Mouse (Mus musculus) c-Kit-positive CD71-negative TER-119-negative erythroid progenitor cells, embryonic 14.5 days (primary cell): ENCODE results near the gene Wipf2.
"Not testable (repeated sequence)": the region's sequence is repeated elsewhere in the genome, so short reads cannot be mapped to it uniquely, and the experiment has no call there.

Experiments used
- DNase-seq: peaks from one replicate; pipeline ENCODE4 v3.0.0-alpha.2; 2013; ENCODE audit warnings: low read depth

Wipf2 gene

DNA sequence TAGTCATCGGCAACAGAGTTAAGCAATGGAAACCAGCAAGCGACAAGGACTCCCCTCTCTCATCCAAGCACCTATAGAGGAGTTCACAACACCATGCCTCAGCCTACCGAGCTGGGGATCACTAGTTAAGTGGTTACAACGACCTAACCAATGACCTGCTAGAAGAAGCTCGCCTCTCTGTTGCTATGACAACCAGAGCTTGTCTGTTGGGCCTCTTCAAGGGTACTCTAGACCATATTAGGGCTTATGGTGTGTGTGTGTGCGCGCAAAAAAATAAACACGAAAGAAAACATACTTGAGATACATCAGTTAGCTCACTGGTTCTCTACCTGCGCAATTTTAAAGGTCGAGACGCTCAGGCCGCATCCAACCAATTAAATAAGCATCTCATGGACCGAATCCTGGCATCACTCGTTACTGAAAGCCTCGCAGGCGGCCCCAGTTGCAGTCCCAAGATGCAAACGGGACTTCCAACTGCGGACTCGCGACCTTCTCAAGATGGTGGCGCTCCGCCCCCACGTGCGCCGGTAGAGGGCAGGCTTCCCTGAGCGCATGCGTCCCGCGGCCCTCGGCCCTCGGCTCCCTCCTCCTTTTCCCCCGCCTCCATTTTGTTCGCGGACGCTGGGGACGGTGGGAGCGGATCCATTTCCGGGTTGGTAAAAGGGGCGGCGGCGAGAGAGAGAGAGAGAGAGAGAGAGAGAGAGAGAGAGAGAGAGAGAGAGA, at the start of gene Wipf2:
Wipf2 (plus strand) TSS at position 611 of the 723 bp plus-strand sequence.
- peak; percentile 94 for DNase-seq

DNA sequence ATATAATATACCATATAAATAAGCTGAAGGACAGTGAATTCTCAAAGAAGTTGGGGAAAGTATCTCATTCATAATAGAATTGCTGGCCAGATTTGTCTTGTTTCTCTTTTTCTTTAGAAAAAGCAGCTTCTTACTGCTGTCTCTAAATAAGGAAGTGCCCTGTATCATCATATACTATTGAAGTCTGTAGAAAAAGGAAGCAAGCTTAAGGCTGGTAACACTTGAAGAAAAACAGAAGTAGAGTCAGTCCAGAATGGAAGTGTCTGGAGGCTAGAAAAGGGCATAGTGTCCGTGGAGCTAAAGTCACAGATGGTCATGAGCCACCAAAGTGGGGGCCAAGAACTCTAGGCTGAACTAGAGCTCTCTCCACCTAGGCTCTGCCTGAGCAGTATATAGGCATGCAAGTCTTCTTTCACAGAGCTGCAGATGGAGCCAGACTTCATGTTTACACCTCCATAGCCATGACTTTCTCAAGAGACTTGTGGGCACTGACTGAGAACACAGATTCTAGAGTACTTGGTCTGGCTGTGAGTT, 46.7 kb upstream of the Wipf2 start:
- no peak for DNase-seq

DNA sequence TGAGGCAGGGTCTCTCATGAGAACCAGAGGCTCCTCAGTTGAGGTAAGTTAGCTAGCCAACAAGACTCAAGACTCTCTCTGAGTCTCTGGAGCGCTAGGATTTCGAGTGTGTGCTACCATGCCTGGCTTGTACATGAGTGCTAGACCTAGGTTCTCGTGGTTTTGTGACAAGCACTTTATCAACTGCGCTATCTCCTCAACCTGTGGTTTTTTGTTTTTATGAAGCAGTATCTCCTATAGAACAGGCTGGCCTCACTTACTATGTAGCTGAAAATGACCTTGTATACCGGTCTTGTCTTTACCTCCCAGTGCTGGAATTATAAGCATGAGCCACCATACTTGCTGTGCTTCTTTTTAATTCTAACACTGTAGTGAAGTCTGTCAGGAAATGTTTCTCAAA, 42.5 kb upstream of the Wipf2 start:
- DNase-seq, result no peak

DNA sequence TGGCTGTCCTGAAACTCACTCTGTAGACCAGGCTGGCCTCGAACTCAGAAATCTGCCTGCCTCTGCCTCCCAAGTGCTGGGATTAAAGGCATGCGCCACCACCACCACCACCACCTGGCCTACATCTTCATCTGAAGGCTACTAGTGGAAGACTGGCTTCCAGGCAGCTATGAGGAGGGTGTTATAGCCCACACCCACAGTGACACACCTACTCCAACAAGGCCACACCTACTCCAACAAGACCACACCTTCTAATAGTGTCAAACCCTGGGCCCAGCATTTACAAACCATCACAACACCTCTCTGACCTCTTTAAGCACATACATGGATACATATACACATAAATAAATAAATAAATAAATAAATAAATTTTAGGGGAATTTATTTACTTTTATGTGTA, 37.4 kb upstream of the Wipf2 start:
- DNase-seq, result not testable (repeated sequence)

DNA sequence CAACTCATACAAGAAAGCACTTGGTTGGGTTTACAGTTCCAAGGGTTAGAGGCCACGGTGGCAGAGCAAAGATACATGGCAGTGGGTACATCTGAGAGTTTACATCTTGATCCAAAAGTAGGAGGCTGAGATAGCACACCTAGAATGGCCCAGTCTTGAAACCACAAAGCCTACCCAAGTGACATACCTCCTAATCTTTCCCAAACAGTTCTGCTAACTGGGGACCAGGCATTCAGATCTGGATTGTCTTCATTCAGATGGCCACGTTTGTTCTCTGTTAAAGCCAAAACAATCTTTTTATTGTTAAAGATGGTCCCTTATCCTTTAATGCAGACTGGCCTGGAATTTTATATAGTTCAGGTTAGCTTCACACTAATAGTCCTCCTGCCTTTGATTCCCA, 35.6 kb upstream of the Wipf2 start:
- DNase-seq, result no peak

DNA sequence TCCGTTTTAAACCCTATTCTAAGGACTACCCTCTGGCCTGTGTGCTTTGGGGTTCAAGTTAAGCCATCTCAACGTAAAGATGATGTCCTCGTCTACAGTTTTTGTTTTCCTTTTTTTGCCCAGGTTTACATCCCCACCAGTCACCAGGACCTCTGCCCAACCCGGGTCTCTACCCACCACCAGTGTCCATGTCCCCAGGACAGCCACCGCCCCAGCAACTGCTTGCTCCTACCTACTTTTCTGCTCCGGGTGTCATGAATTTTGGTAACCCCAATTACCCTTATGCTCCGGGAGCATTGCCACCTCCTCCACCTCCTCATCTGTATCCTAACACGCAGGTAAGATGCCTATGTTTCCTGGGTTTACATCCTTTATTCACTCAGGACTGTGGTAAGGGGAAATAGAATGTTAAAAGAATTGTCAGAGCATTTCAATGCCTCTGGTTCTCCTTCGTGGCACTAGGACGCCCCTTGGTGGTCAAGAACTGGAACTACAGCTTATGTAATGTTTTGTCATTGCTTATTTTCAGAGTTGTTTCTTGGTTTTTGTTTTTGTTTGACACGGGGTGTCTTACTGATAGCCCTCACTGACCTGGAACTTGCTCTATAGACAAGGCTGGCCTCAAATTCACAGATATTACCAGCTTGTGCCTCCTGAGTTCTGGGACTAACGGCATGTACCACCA, 34.2 kb upstream of the Wipf2 start:
- DNase-seq, result peak; percentile 44

DNA sequence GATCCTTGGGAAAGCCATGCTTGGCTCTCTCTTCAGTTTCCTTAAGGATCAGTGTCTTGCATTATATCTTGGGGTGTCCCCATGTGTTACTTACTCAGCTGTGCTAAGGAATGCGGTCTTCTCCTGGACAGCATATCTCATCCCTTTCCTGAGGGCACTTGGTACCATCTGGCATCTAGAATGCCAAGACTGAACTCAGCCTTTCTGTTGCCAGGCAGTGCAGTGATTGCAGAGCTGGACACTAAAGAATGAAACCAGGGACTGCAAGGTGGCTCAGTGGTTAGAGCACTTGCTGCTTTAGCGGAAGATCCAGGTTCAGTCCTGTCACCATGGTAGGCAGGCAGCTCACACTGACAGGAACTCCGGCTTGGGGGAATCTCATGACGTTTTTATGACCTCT, 33.6 kb upstream of the Wipf2 start:
- no peak for DNase-seq

DNA sequence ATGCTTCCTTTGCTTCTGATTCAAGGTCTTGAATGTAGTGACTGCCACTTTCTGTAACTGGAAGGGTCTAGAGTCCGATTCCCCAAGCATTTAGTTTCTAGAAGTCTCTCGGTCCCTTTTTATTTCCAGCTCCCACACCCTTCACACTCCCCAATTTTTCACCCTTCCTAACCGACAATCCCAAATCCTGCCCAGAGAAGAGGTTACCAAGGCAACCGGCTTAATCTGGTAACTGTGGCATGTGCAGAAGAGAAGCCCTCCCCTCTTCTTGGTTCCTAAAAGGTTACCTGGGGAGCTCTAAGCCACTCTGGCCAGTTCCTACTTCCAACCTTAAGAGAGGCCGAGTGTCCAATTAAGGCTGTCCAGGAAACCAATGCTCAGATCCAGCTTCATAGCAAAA, 28.1 kb upstream of the Wipf2 start:
- no peak for DNase-seq

DNA sequence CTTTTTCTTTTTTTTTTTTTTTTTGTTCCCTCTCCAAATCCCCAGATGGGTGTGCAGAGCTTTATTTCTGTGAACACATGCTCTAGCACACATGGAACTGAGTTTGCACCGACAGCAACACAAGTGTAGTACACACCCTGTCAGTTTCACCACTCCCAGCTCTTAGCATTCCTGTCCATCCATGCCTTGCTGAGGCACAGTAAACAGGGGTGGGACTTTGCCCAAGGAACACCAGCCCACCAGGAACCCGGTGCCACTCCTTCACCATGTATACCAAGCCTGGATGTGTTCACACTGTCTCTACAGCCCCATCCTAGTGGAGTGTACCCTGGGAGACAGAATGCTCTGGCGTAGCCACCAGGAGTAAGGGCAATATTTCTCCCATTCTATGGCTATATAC, 27.7 kb upstream of the Wipf2 start:
- no peak for DNase-seq

DNA sequence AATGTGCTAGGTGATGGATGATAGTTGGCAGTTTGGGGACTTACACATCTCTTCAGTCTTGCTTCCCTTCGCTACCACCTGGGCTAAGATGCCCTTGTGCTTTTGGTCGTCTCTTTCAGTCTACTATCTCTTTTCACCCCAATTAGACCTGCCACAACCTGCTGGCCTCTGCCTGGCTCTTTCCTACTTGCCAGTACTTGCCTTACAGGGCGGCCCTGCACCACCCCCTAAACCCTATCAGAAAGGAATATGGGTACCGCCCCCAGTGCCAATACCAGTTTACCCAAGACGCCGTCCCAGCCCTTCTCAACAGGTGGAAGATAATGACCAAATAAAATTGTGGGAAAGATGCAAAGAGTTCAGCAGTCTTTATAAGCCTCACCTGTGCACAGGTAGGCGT, 27.3 kb upstream of the Wipf2 start:
- DNase-seq, result no peak

DNA sequence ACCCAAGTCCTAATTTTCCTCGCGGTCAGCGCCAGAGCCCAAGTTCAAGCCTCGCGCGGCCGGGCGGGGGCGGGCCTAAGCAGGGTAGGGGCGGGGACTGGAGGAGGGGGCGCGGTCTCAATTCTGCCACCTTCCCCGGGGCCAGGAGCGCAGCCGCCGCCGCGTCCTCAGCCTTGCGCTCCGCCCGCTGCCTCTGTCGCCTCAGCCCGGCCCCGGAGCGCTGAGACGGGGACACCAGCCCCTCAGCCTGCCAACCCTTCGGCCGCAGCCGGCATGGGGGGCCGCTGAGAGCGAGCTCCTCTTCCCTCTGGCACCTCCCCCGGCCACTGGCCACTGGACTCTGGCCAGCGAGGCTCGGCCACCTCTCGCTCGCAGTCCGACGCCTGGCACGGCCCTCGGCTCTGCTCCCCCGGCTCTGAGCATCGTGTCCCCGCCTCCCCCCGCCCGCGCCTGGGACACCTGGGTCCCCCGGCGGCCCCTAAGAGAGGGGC, 26.7 kb upstream of the Wipf2 start, which contains the start of gene Rapgefl1:
Rapgefl1 (plus strand) TSS at position 135 of the 491 bp plus-strand sequence.
- DNase-seq, result peak; percentile 72

DNA sequence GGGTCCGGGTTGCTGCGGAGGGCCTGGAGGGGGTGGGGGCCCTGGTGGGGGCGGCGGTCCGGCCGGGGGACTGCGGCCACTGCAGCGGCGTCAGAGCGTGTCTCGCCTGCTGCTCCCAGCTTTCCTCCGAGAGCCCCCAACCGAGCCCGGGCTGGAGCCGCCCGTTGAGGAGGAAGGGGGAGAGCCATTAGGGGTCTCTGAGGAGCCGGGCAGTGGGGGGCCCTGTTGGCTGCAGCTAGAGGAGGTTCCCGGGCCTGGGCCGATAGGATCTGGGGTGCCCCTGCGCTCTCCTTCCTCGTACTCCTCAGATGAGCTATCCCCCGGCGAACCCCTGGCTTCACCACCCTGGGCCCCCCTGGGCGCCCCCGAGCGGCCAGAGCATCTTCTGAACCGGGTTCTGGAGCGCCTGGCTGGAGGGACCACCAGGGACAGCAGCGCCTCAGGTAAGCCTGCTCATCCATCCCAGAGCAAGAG, 26.2 kb upstream of the Wipf2 start:
- no peak for DNase-seq

DNA sequence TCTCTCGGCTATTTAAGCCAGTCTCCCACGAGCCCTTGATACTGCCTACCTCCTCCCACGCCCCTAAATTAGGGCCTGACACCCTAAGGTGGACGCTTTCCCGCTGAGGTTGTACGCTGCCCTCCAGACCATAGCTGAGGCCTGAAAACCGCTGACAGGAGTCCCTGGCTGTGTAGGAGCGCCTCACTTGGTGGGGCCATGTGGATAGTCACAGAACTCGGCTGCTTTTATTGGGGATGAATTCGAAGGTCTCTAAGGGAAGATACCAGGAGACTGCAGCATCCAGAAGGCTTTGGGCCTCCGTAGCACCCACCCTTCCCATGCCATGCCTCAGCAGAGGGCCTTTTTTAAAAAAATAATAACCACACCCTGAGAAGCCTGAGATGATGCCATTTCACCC, 25.5 kb upstream of the Wipf2 start:
- no peak for DNase-seq

DNA sequence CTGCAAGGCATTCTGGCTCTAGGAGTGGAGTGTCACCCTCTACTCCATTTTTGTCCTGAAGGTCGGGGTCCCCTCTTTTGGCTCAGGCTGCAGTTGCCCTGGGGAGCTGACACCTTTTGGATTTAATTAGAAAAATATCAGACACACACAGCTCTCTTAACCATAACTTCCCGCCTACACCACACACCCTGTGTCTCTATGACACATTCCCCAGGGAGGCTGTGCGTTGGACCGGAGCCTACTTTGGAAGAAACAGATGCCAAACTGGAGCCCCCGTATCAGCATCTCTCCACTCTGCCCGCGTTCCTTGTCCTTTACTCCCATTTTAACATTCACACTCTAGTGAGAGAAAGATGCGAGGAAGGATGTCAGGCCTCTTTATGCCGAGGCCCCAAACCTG, 24.9 kb upstream of the Wipf2 start:
- DNase-seq, result no peak

DNA sequence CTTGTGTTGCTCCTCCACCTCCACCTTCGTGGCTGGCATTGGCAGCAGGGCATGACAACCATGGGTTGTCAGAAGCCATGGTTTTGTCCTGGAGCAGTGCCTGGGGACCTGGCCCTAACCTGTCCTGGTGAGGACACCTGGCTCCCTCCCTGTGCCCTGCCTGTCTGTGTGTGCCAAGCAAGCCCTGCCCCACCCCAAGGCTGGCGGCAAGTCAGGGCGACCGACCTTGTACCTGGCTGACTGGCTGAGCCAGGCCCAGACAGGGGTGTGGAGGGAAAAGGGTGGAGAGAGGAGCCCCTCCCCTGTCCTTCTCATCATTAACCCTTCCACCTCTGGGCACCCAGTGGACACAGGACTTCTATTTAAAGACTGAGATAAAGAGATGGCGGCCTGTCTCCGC, 24.0 kb upstream of the Wipf2 start:
- DNase-seq, result no peak

DNA sequence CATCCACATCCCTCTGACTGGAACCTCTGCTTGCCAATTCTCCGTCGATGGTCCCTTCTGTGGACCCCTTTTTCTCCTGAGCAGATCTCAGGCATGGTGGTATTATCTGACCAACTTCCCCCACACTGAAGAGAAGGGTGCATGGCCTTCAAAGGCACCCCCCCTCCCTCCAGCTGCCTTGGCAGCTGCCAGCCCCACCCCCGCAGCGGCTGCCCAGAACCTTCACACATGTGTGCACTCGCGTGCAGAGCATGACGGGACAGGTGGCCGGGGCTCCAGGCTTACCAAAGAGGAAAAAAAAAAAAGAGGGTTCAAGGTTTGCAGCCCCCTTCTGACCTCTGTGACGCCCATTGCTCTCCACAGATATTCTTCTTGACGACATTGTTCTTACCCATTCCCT, 23.5 kb upstream of the Wipf2 start:
- DNase-seq, result no peak

DNA sequence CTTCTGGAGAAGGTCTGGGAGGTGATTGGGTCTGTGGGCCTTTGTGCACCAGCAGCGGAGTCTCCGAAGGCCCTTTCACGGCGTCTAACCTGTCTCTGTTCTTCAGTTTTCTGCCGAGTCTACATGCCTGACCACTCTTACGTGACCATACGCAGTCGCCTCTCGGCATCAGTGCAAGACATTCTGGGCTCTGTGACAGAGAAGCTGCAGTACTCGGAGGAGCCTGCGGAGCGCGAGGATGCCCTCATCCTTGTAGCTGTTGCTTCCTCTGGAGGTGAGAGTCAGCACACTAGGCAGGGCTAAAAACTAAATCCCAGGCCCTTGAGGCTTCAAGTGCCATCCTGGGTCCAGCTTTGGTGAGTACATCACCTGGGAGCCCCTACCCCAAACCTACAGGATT, 17.4 kb upstream of the Wipf2 start:
- no peak for DNase-seq

DNA sequence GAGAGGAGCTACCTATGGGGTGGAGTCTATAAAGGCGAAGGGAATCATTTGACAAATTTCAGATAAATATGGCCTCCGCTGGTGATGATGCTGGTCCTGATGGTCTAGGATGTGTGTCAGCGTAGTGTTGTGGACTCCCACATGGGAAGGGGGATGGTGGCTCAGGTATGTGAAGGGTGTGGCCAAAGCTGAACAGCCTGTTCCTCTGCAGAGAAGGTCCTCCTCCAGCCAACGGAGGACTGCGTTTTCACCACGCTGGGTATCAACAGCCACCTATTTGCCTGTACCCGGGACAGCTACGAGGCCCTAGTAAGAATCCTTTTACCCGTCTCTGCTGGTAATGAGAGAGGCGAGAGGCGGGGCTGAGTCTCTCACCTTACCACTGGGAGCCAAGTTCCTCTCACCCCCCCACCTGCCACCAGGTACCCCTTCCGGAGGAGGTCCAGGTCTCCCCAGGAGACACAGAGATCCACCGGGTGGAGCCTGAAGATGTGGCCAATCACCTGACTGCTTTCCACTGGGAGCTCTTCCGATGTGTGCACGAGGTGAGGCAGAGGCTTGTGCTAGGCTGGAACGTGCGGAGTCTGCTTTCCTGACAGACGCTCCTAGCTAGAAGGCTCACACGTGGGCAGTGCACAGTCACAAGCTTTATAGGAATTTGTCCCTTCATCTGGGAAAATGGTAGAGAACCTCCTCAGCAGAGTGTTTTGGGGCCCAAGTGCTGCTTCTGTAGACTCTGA, 16.4 kb upstream of the Wipf2 start:
- DNase-seq, result no peak

DNA sequence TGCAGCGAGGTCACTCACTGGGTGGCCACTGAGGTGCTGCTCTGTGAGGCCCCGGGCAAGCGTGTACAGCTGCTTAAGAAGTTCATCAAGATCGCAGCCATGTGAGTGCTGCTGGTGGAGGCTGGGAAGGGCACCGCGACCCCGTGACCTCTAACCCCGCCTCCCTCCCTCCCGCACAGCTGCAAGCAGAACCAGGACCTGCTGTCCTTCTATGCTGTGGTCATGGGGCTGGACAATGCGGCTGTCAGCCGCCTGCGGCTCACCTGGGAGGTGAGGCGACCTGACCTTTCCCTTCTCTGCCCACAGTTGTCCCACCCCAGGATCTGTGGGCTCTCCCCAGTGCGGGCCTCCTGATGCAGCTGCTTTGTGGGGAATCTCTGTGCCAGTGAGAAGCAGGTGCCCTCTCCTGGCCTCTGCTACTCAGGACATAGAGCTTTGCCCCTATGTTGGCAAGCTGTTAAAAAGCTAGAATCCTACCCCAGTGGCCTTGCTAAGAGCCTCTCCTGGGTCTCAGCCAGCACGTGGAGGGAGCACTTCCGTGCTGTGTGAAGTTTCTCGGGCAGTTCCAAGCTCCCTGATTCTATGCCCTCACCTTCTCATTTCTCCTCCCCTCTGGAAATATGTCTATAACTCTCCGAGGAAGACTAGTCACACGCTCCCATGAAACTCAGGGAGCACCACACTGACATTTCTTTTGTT, 14.1 kb upstream of the Wipf2 start:
- DNase-seq, result no peak

DNA sequence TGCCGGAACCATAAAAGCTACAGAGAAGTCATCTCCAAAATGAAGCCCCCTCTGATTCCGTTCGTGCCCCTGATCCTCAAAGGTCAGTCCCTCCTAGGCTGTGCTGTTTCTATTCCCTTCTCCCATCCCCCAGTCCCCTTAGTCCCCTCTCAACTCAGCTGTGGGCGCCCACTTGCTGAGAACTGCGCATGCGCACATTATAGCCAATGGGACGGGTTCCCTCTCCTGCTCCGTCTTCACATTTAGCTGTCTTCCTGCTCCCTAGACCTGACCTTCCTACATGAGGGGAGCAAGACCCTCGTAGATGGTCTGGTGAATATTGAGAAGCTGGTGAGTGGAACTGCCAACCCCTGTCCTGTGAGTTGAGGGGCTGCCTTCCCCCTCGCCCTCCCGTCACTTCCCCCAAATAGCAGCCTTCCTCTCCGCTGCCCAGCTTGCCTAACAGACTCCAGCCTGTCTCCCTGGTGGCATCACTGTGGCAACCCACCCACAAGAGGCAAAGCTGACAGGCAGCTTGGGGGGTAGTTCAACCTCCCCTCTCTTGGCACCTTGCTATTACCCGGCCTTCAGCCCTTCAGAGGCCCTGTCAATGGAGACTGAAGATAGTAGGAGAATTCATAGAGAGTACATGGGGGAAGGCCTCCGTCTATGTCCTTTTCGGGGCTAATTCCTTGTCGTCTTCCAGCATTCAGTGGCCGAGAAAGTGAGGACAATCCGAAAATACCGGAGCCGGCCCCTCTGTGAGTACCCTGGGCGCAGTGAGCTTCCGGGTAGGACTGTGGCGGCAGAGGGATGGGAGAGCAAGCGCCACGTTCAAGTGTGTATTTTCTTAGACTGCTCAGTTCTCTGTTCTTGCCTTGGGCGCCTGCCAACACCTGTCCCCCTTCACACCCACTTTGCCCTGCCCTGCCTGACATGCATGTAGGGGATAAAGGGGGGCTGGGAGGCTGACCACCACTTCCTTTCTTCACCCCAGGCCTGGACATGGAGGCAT, 13.0 kb upstream of the Wipf2 start:
- no peak for DNase-seq

DNA sequence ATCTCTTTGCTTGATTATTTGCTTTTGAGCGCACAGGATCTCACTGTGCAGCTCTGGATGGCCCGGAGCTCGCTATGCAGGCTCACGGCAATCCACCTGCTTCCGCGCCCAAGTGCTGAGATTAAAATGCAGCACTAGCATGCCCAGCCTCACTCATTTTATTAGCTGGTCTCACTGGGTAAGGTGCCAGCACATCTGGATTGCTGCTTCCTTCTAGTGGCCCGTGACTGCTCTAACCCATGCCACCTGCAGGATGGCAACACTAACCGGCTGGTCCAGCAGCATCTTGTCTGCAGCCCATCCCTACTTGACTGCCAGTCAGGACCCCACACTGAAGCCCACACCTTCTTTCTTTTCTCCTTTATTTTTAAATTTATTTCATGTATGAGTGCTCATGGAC, 9.3 kb upstream of the Wipf2 start:
- DNase-seq, result no peak
